Mouse (Mus musculus) heart, embryonic 15.5 days (tissue): ENCODE measurements around the gene Insrr. TPM values are rescaled to one million over a fixed set of nuclear protein-coding genes. Genes with fewer than 3 reads are reported as not detected.

Source experiments
- ATAC-seq: fragments of 200-750 bp; cut with Nextera tagmentation; replicated peaks from 2 replicates; pipeline ENCODE4 v1.8.0; 2017; ENCODE audit warnings: low read depth, moderate TSS enrichment; ENCODE audit not compliant: insufficient number of reproducible peaks, insufficient read depth, low FRiP score
- H3K27ac ChIP-seq: fragments of 300-500 bp; sonication (generic); 2 replicates; pipeline ENCODE4 v1.5.1; 2015; ENCODE audit warnings: mild to moderate bottlenecking, inconsistent platforms
- H3K27me3 ChIP-seq: fragments of 300-500 bp; sonication (generic); 2 replicates; pipeline ENCODE4 v1.6.1; 2015; ENCODE audit warnings: inconsistent platforms
- H3K36me3 ChIP-seq: fragments of 300-500 bp; sonication (generic); 2 replicates; pipeline ENCODE4 v1.6.1; 2015; ENCODE audit warnings: mild to moderate bottlenecking, inconsistent platforms
- H3K4me1 ChIP-seq: fragments of 300-500 bp; sonication (generic); replicated peaks from 2 replicates; pipeline ENCODE4 v1.6.1; 2015; ENCODE audit warnings: inconsistent platforms
- H3K4me2 ChIP-seq: fragments of 300-500 bp; sonication (generic); 2 replicates; pipeline ENCODE4 v1.6.1; 2015; ENCODE audit warnings: inconsistent platforms, mild to moderate bottlenecking, moderate library complexity
- H3K4me3 ChIP-seq: fragments of 300-500 bp; sonication (generic); 2 replicates; pipeline ENCODE4 v1.5.1; 2015; ENCODE audit warnings: mild to moderate bottlenecking, inconsistent platforms
- H3K9ac ChIP-seq: fragments of 300-500 bp; sonication (generic); 2 replicates; pipeline ENCODE4 v1.6.1; 2015; ENCODE audit warnings: mild to moderate bottlenecking, inconsistent platforms
- H3K9me3 ChIP-seq: fragments of 300-500 bp; sonication (generic); replicated peaks from 2 replicates; pipeline ENCODE4 v1.6.1; 2016; ENCODE audit warnings: inconsistent platforms
- WGBS: fragments of 180-500 bp; shearing (Covaris S2); methylation state at CpG from one replicate; pipeline ENCODE4 v1.1.7; 2015; ENCODE audit warnings: mixed read lengths; 5-methylcytosine and 5-hydroxymethylcytosine counted together
- polyA plus RNA-seq: library from polyadenylated mRNA; unstranded; fragments of >200 nt; fragmentation: Nextera tagmentation; extraction: Ambion mirVana; gene quantifications from 2 replicates; pipeline ENCODE4 v1.2.1, GENCODE M21; 2015

Insrr gene
- 0.08 and 0.11 TPM in 2 replicates for polyA plus RNA-seq

GRCm38 (mm10) chr3:87796736-87797334, at the start of gene Insrr:
Insrr (plus strand) TSS chr3:87796951.
- Histone ChIP-seq H3K36me3 (no peaks in the 10 kb centered on the region), H3K27me3 (peaks cover 100% of the 10 kb centered on the region), H3K27ac (no peak within 1 kb of the TSS), H3K4me1 (peaks cover 22% of the 10 kb centered on the region), H3K4me3 (peak within 1 kb of the TSS; percentile 40), H3K9ac (no peak within 1 kb of the TSS; the same call in 1 of the 2 replicates), H3K9me3 (no peaks in the 10 kb centered on the region), H3K4me2 (peak within 1 kb of the TSS; percentile 64)
- WGBS: 2% methylated on average over 29 of the region's 29 CpGs
- ATAC-seq: no peak

- 36% methylated on average over 13 of the region's 13 CpGs for WGBS
- ATAC-seq: no peak
- H3K9ac ChIP-seq: no peak within 1 kb of the TSS
- H3K4me1 ChIP-seq: peaks cover 19% of the 10 kb centered on the region
- peaks cover 5% of the 10 kb centered on the region; the same call in 1 of the 2 replicates for H3K36me3 ChIP-seq
- H3K9me3 ChIP-seq: no peaks in the 10 kb centered on the region
- no peak within 1 kb of the TSS for H3K4me2 ChIP-seq
- H3K27me3 ChIP-seq: peaks cover 6% of the 10 kb centered on the region; the same call in 1 of the 2 replicates
- H3K4me3 ChIP-seq: no peak within 1 kb of the TSS
- H3K27ac ChIP-seq: no peak within 1 kb of the TSS
Observed at GRCm38 (mm10) chr3:87748431-87748830, 48.3 kb upstream of the Insrr start, which contains the start of gene Lrrc71. Lrrc71 (minus strand) TSS chr3:87748625.

GRCm38 (mm10) chr3:87749036-87749435, 47.7 kb upstream of the Insrr start:
- Histone ChIP-seq H3K27ac (no peak overlapping the region), H3K9ac (no peak overlapping the region), H3K4me2 (no peak overlapping the region), H3K4me3 (no peak overlapping the region), H3K27me3 (peaks cover 7% of the 10 kb centered on the region; the same call in 1 of the 2 replicates), H3K9me3 (no peaks in the 10 kb centered on the region), H3K4me1 (peaks cover 19% of the 10 kb centered on the region), H3K36me3 (peaks cover 5% of the 10 kb centered on the region; the same call in 1 of the 2 replicates)
- WGBS: 15% methylated on average over 5 of the region's 5 CpGs
- ATAC-seq: no peak

- no peak for ATAC-seq
- no peak overlapping the region for H3K4me3 ChIP-seq
- H3K9ac ChIP-seq: no peak overlapping the region
- no peaks in the 10 kb centered on the region for H3K9me3 ChIP-seq
- WGBS: 88% methylated on average over 12 of the region's 12 CpGs
- H3K27me3 ChIP-seq: peaks cover 16% of the 10 kb centered on the region; the same call in 1 of the 2 replicates
- peaks cover 5% of the 10 kb centered on the region; the same call in 1 of the 2 replicates for H3K36me3 ChIP-seq
- H3K27ac ChIP-seq: no peak overlapping the region
- H3K4me2 ChIP-seq: no peak overlapping the region
- peaks cover 18% of the 10 kb centered on the region for H3K4me1 ChIP-seq
Observed at GRCm38 (mm10) chr3:87749977-87750376, 46.8 kb upstream of the Insrr start.

- WGBS: 77% methylated on average over 3 of the region's 3 CpGs
- H3K27me3 ChIP-seq: peaks cover 28% of the 10 kb centered on the region
Observed at GRCm38 (mm10) chr3:87752567-87752966, 44.2 kb upstream of the Insrr start.

GRCm38 (mm10) chr3:87753829-87754228, 42.9 kb upstream of the Insrr start:
- Histone ChIP-seq H3K4me1 (peaks cover 12% of the 10 kb centered on the region; the same call in 1 of the 2 replicates), H3K9ac (no peak overlapping the region), H3K4me3 (no peak overlapping the region), H3K27ac (no peak overlapping the region), H3K27me3 (peaks cover 25% of the 10 kb centered on the region), H3K4me2 (no peak overlapping the region), H3K36me3 (peaks cover 5% of the 10 kb centered on the region; the same call in 1 of the 2 replicates), H3K9me3 (no peaks in the 10 kb centered on the region)
- 87% methylated on average over 13 of the region's 13 CpGs for WGBS
- ATAC-seq: no peak

More at GRCm38 (mm10) chr3:87752567-87752966, 44.2 kb upstream of the Insrr start:
- Histone ChIP-seq H3K9ac (no peak overlapping the region), H3K36me3 (peaks cover 5% of the 10 kb centered on the region; the same call in 1 of the 2 replicates), H3K9me3 (no peaks in the 10 kb centered on the region), H3K4me1 (peaks cover 19% of the 10 kb centered on the region), H3K4me3 (no peak overlapping the region), H3K4me2 (no peak overlapping the region), H3K27ac (no peak overlapping the region)
- ATAC-seq: no peak

GRCm38 (mm10) chr3:87755964-87756363, 40.8 kb upstream of the Insrr start:
- no peak overlapping the region for H3K27ac ChIP-seq
- peak; percentile 84 for ATAC-seq
- no peaks in the 10 kb centered on the region for H3K9me3 ChIP-seq
- H3K4me3 ChIP-seq: peak overlapping the region; percentile 17; the same call in 1 of the 2 replicates
- WGBS: 6% methylated on average over 24 of the region's 24 CpGs
- H3K36me3 ChIP-seq: peaks cover 5% of the 10 kb centered on the region; the same call in 1 of the 2 replicates
- peaks cover 25% of the 10 kb centered on the region for H3K27me3 ChIP-seq
- peaks cover 12% of the 10 kb centered on the region; the same call in 1 of the 2 replicates for H3K4me1 ChIP-seq
- H3K9ac ChIP-seq: no peak overlapping the region
- peak overlapping the region; percentile 54 for H3K4me2 ChIP-seq

GRCm38 (mm10) chr3:87756488-87756887, 40.3 kb upstream of the Insrr start:
- Histone ChIP-seq H3K9ac (no peak overlapping the region), H3K4me2 (peak overlapping the region; percentile 54), H3K27me3 (peaks cover 25% of the 10 kb centered on the region), H3K36me3 (peaks cover 5% of the 10 kb centered on the region; the same call in 1 of the 2 replicates), H3K4me3 (peak overlapping the region; percentile 17; the same call in 1 of the 2 replicates), H3K27ac (no peak overlapping the region), H3K4me1 (peaks cover 15% of the 10 kb centered on the region), H3K9me3 (no peaks in the 10 kb centered on the region)
- 53% methylated on average over 20 of the region's 20 CpGs for WGBS
- ATAC-seq: no peak

GRCm38 (mm10) chr3:87758641-87759040, 38.1 kb upstream of the Insrr start:
- Histone ChIP-seq H3K9ac (no peak overlapping the region), H3K27me3 (peaks cover 25% of the 10 kb centered on the region), H3K4me3 (no peak overlapping the region), H3K9me3 (no peaks in the 10 kb centered on the region), H3K4me2 (no peak overlapping the region), H3K27ac (no peak overlapping the region), H3K4me1 (peaks cover 34% of the 10 kb centered on the region), H3K36me3 (no peaks in the 10 kb centered on the region; the same call in 1 of the 2 replicates)
- no peak for ATAC-seq
- WGBS: 55% methylated on average over 4 of the region's 5 CpGs

- no peak for ATAC-seq
- H3K9ac ChIP-seq: no peak overlapping the region
- H3K27me3 ChIP-seq: peaks cover 7% of the 10 kb centered on the region
- no peaks in the 10 kb centered on the region for H3K9me3 ChIP-seq
- H3K36me3 ChIP-seq: no peaks in the 10 kb centered on the region
- WGBS: 58% methylated on average over 20 of the region's 20 CpGs
- no peak overlapping the region for H3K27ac ChIP-seq
- H3K4me1 ChIP-seq: peaks cover 53% of the 10 kb centered on the region
- no peak overlapping the region for H3K4me2 ChIP-seq
- H3K4me3 ChIP-seq: no peak overlapping the region
Observed at GRCm38 (mm10) chr3:87761408-87762375, 35.1 kb upstream of the Insrr start.

- ATAC-seq: no peak
- H3K27me3 ChIP-seq: no peaks in the 10 kb centered on the region; the same call in 1 of the 2 replicates
- H3K27ac ChIP-seq: peak overlapping the region; percentile 82
- WGBS: 56% methylated on average over 4 of the region's 4 CpGs
- no peaks in the 10 kb centered on the region for H3K9me3 ChIP-seq
- H3K9ac ChIP-seq: peak overlapping the region; percentile 18; the same call in 1 of the 2 replicates
- H3K36me3 ChIP-seq: no peaks in the 10 kb centered on the region
- peaks cover 58% of the 10 kb centered on the region for H3K4me1 ChIP-seq
- peak overlapping the region; percentile 56 for H3K4me2 ChIP-seq
- peak overlapping the region; percentile 35; the same call in 1 of the 2 replicates for H3K4me3 ChIP-seq
Observed at GRCm38 (mm10) chr3:87763202-87763601, 33.5 kb upstream of the Insrr start.
